Mouse (Mus musculus): Measurements from ENCODE around the gene Teddm3. TPM values are rescaled to one million over a fixed set of nuclear protein-coding genes. Genes with fewer than 3 reads are reported as not detected.
"Not testable (repeated sequence)": the region's sequence is repeated elsewhere in the genome, so short reads cannot be mapped to it uniquely, and the experiment has no call there.

Gene Teddm3
- polyA plus RNA-seq, 1 experiment from 2014 or later: not detected

DNA sequence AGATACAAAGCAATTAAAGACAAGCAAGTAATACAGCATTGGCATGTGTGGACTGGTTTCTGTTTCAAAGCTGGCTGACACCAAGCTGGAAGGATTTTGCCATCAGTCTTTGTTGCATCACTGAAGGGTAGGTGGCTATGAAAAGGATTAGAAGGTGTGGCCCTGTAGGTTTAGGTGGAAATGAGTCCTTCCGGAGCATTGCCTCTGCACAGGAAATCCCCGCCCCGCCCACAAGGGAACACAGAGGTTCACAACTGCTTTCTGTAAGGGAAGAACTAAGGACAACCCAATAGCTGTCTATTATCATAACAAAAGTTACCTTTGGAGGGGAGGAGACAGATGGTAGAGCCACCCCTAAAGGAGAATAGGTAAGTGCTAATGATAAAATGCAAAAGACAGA is 9.6 kb upstream of the Teddm3 start:
- H3K27me3 ChIP-seq (ENCODE audit: control insufficient read depth, insufficient read depth, low read depth, low read length); H3K27ac ChIP-seq (ENCODE audit: low read length); H3K9me3 ChIP-seq (replicated peaks; ENCODE audit: control insufficient read depth, low read length, poor library complexity, severe bottlenecking); H3K4me2 ChIP-seq (ENCODE audit: low read length); H3K4me1 ChIP-seq (ENCODE audit: control insufficient read depth, insufficient read depth, low read length); H3K36me3 ChIP-seq (ENCODE audit: control insufficient read depth, insufficient read depth, low read length); H3K9ac ChIP-seq (ENCODE audit: low read depth, low read length); ATAC-seq; H3K4me3 ChIP-seq (ENCODE audit: low read depth, low read length): not testable (repeated sequence)
- 91% methylated on average over 3 of the region's 3 CpGs for WGBS

DNA sequence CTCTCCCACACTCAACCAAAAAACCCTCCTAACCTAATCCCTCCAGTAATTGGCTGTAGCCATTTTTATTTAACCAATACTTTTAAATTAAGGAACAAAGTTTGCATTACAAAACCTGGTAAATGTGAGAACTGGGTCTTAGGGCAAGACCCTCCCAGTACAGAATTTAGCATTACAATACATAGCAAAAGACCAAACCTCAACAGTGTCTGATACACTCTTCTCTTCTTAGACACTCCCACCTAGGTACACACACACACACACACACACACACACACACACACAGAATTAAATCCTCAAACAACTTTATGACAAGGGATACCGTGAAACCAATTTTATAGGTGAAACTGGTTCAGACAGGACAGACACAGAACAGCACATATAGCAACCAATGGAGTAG is 5.4 kb upstream of the Teddm3 start:
- H3K4me2 ChIP-seq (ENCODE audit: low read length); H3K9ac ChIP-seq (ENCODE audit: low read depth, low read length); H3K27me3 ChIP-seq (ENCODE audit: control insufficient read depth, insufficient read depth, low read depth, low read length); H3K4me1 ChIP-seq (ENCODE audit: control insufficient read depth, insufficient read depth, low read length); H3K27ac ChIP-seq (ENCODE audit: low read length); H3K36me3 ChIP-seq (ENCODE audit: control insufficient read depth, insufficient read depth, low read length); H3K4me3 ChIP-seq (ENCODE audit: low read depth, low read length); ATAC-seq; H3K9me3 ChIP-seq (replicated peaks; ENCODE audit: control insufficient read depth, low read length, poor library complexity, severe bottlenecking): not testable (repeated sequence)
- 89% methylated on average over 1 of the region's 1 CpGs for WGBS

DNA sequence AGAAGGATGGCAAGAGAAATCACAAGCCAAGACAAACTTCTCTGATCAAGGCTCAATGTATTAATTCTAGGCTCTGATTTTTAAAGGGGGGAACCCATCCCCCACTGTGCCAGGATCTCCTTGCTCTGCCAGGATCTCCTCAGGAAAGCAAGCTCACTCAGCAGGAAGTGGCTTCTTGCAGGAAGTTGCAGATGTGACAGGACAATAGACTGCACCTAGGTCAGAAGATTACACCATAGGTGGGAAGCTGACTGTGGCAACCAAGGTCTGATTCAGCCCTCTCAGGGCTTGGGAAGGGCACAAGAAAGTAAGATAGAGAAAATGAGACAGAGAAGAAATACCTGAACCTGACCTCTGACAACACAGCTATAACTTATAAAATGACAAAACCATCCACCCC is 2.5 kb upstream of the Teddm3 start:
- H3K4me2 ChIP-seq (ENCODE audit: low read length); H3K27me3 ChIP-seq (ENCODE audit: control insufficient read depth, insufficient read depth, low read depth, low read length); H3K4me1 ChIP-seq (ENCODE audit: control insufficient read depth, insufficient read depth, low read length); H3K9me3 ChIP-seq (replicated peaks; ENCODE audit: control insufficient read depth, low read length, poor library complexity, severe bottlenecking); H3K9ac ChIP-seq (ENCODE audit: low read depth, low read length); H3K36me3 ChIP-seq (ENCODE audit: control insufficient read depth, insufficient read depth, low read length); ATAC-seq; H3K27ac ChIP-seq (ENCODE audit: low read length); H3K4me3 ChIP-seq (ENCODE audit: low read depth, low read length): not testable (repeated sequence)

DNA sequence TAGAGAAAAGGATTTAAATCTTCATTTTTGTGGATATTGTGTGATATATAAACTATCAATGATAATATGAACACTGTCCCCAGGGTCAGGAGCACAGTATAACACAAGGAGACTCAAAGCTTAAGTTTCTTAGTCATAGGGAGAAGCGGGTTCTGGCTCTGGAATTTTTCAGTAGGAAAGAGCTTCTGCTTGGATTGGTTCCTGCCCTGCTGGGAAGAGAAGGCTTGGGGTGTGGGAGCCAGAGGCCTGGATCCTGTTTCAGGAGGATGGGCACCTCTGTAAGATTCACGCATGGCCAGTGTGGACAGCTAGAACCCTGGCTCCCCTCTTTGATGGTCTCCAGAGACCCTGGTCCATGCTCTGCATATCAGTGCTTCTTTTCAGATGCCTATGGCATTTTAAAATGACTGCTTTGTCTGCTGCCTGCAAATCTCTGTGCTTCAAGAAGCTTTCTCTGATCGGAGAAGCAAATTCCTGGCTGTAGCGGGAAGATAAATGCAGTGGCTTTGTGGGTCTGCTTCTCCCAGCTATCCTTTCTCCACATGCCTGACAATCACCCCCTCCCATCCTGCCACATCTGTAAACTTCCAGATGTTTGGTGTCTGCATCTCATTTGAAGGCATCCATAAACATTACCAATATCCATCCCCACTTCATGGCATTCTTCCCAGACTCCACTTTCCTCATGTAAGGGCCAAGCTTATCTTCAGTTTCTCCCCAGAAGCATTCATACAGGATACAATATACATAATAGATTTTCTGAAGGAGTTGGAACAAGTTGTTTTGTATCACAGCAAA is 2.0 kb downstream of the Teddm3 start:
- 74% methylated on average over 4 of the region's 4 CpGs for WGBS
- Histone ChIP-seq H3K9ac (ENCODE audit: low read depth, low read length) (no peak overlapping the region), H3K27me3 (ENCODE audit: control insufficient read depth, insufficient read depth, low read depth, low read length) (no peaks in the 10 kb centered on the region), H3K36me3 (ENCODE audit: control insufficient read depth, insufficient read depth, low read length) (no peaks in the 10 kb centered on the region), H3K9me3 (replicated peaks; ENCODE audit: control insufficient read depth, low read length, poor library complexity, severe bottlenecking) (no peaks in the 10 kb centered on the region), H3K4me2 (ENCODE audit: low read length) (no peak overlapping the region), H3K27ac (ENCODE audit: low read length) (no peak overlapping the region), H3K4me3 (ENCODE audit: low read depth, low read length) (no peak overlapping the region), H3K4me1 (ENCODE audit: control insufficient read depth, insufficient read depth, low read length) (no peaks in the 10 kb centered on the region)
- ATAC-seq: no peak

DNA sequence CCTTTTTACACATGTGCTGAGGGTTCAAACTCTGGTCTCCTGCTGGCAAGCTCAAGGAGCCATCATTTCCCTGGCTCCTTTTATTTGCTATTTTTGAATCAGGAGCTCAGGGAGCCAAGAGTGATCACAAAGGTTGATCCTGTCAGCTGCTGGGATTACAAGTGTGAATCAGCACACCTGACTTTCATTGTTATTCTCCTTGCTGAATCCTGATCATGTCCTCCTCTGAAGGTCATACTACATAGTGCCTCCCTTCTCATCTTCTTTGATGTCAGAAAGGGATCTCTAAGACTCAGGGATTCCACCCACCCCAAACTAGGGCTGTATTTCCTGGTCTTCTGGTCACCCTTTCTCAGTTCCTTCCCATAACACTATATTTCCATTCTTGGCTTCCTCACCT is 3.9 kb downstream of the Teddm3 start:
- no peak for ATAC-seq
- no peak overlapping the region for H3K9ac ChIP-seq (ENCODE audit: low read depth, low read length)
- no peaks in the 10 kb centered on the region for H3K4me1 ChIP-seq (ENCODE audit: control insufficient read depth, insufficient read depth, low read length)
- no peak overlapping the region for H3K4me3 ChIP-seq (ENCODE audit: low read depth, low read length)
- H3K27ac ChIP-seq (ENCODE audit: low read length): no peak overlapping the region
- no peaks in the 10 kb centered on the region for H3K36me3 ChIP-seq (ENCODE audit: control insufficient read depth, insufficient read depth, low read length)
- H3K9me3 ChIP-seq (replicated peaks; ENCODE audit: control insufficient read depth, low read length, poor library complexity, severe bottlenecking): no peaks in the 10 kb centered on the region
- no peak overlapping the region for H3K4me2 ChIP-seq (ENCODE audit: low read length)
- H3K27me3 ChIP-seq (ENCODE audit: control insufficient read depth, insufficient read depth, low read depth, low read length): no peaks in the 10 kb centered on the region

DNA sequence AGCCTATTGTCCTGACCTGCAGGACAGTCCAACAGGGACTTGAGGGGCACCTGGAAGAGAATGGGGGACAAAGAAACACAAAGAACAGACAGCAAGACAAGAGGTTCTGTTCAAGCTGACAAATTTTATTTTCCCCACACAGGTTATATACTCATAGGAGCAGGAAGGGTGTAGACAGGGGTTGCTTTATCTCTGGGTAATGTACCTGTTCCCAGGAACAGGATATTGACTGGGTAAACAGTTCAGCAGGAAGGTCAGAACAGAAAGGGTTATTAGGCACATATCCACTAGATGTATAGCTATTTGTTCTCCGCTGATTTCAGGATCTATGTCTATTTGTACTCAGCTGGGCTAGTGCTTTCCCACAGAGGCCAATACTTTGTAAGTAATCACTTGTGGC is 5.3 kb downstream of the Teddm3 start:
- not testable (repeated sequence) for H3K4me3 ChIP-seq (ENCODE audit: low read depth, low read length); H3K9me3 ChIP-seq (replicated peaks; ENCODE audit: control insufficient read depth, low read length, poor library complexity, severe bottlenecking)
- 90% methylated on average over 1 of the region's 1 CpGs for WGBS

DNA sequence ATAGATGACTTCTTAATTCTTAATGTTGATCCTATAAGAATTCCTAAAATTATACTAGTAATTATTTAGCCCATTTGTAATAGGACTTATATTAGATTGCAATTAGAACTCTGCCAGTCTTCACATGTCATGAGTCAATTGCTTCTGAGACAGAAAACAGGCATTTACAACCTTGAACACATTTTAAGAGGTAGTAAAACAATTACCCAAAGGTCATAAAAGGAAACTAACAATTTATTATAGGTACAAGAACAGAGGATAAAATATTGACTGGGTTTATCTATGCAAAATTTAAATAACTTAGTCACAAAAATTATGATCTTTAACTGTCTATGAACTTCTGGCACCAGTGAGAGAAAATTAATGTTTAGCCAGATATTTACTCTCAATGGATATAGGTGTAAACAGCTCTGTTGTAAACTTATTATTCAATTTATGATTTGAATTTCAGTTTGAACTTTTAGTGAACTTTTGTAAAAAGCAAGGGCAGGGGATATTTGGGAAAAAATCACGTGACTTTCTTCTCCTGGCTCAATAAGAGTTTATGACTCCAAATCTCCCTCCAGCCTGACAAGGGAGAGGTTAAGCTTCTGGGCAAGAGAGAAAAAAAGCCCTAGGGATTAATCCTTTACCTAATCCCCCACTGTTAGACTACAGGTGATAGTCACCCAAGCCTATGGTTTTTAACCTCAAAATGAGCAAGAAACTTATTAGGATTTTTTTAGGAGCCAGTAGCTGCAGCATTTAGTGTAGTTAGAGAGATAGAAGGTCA is 17.3 kb downstream of the Teddm3 start:
- Histone ChIP-seq H3K36me3 (ENCODE audit: control insufficient read depth, insufficient read depth, low read length) (no peaks in the 10 kb centered on the region), H3K27ac (ENCODE audit: low read length) (no peak overlapping the region), H3K27me3 (ENCODE audit: control insufficient read depth, insufficient read depth, low read depth, low read length) (no peaks in the 10 kb centered on the region), H3K4me2 (ENCODE audit: low read length) (no peak overlapping the region), H3K9ac (ENCODE audit: low read depth, low read length) (no peak overlapping the region), H3K4me3 (ENCODE audit: low read depth, low read length) (no peak overlapping the region), H3K4me1 (ENCODE audit: control insufficient read depth, insufficient read depth, low read length) (no peaks in the 10 kb centered on the region), H3K9me3 (replicated peaks; ENCODE audit: control insufficient read depth, low read length, poor library complexity, severe bottlenecking) (0 out of 2 replicates have a peak, but pooled peaks cover 2% of the 10 kb centered on the region)
- no peak for ATAC-seq
- WGBS: 52% methylated on average over 1 of the region's 1 CpGs

More for the DNA sequence above, 5.3 kb downstream of the Teddm3 start:
- H3K27me3 ChIP-seq (ENCODE audit: control insufficient read depth, insufficient read depth, low read depth, low read length); ATAC-seq; H3K36me3 ChIP-seq (ENCODE audit: control insufficient read depth, insufficient read depth, low read length); H3K4me1 ChIP-seq (ENCODE audit: control insufficient read depth, insufficient read depth, low read length); H3K4me2 ChIP-seq (ENCODE audit: low read length); H3K27ac ChIP-seq (ENCODE audit: low read length); H3K9ac ChIP-seq (ENCODE audit: low read depth, low read length): not testable (repeated sequence)

DNA sequence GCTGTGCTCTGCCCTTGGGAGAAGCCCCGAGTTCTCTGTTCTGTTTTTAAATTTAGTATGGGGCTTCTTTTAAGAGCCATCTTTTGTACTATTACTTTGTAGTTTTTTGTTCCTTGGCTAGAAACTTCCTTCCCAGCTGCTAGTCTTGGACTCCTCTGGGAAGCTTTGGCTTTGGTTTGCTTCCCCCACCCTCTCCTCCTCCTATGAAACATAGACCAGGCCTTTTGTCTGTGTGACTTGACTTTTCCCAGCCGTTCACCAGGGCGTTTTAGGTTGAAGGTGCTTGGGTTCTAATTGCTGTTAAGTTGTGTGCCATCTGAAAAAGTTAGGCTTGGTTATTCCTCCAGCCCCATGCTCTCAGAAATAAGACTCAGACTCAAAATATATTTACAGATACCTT is 26.1 kb downstream of the Teddm3 start:
- H3K4me1 ChIP-seq (ENCODE audit: control insufficient read depth, insufficient read depth, low read length); H3K4me3 ChIP-seq (ENCODE audit: low read depth, low read length); ATAC-seq; H3K4me2 ChIP-seq (ENCODE audit: low read length); H3K9me3 ChIP-seq (replicated peaks; ENCODE audit: control insufficient read depth, low read length, poor library complexity, severe bottlenecking); H3K27ac ChIP-seq (ENCODE audit: low read length); H3K36me3 ChIP-seq (ENCODE audit: control insufficient read depth, insufficient read depth, low read length); H3K9ac ChIP-seq (ENCODE audit: low read depth, low read length); H3K27me3 ChIP-seq (ENCODE audit: control insufficient read depth, insufficient read depth, low read depth, low read length): not testable (repeated sequence)
- WGBS: 92% methylated on average over 3 of the region's 3 CpGs

DNA sequence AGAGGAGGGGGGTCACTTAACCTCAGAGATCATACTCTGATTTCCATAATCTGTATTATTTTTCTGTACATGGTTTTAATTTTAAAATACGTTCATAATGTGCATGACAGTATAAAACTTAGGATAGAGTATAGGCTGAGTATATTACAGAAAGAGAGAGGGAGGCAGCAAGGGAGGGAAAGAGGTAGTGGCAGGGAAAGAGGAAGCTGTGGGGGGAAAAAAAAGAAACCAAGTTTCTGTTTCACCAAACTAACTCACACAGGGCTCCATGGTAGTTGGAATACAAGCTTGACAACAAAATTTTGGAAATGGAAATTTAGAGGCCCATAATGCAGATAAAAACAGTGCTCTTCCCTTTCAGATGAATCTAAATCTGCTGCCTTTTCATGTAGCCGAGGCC is 31.0 kb downstream of the Teddm3 start:
- H3K9ac ChIP-seq (ENCODE audit: low read depth, low read length); H3K9me3 ChIP-seq (replicated peaks; ENCODE audit: control insufficient read depth, low read length, poor library complexity, severe bottlenecking); ATAC-seq; H3K4me3 ChIP-seq (ENCODE audit: low read depth, low read length); H3K4me1 ChIP-seq (ENCODE audit: control insufficient read depth, insufficient read depth, low read length); H3K4me2 ChIP-seq (ENCODE audit: low read length); H3K36me3 ChIP-seq (ENCODE audit: control insufficient read depth, insufficient read depth, low read length); H3K27me3 ChIP-seq (ENCODE audit: control insufficient read depth, insufficient read depth, low read depth, low read length); H3K27ac ChIP-seq (ENCODE audit: low read length): not testable (repeated sequence)
- 77% methylated on average over 2 of the region's 2 CpGs for WGBS
